Mouse (Mus musculus) testis, adult 2 months (tissue): ENCODE measurements at regions not wholly inside any gene's neighbourhood (a gene's known extent, or its start where the extent isn't known, plus 50 kb on each side); places are given as distances from the start of the nearest gene placed in this dataset.

Experiments used
- H3K27ac ChIP-seq: fragments of 200-500 bp; 2 replicates; pipeline ENCODE4 v1.5.1; 2012; ENCODE audit warnings: low read depth, low read length; ENCODE audit not compliant: control insufficient read depth, insufficient read depth
- H3K27me3 ChIP-seq: fragments of 200-500 bp; 2 replicates; pipeline ENCODE4 v1.6.1; 2012; ENCODE audit warnings: mild to moderate bottlenecking, low read length, moderate library complexity; ENCODE audit not compliant: control insufficient read depth, insufficient read depth
- H3K36me3 ChIP-seq: fragments of 200-500 bp; 2 replicates; pipeline ENCODE4 v1.6.1; 2012; ENCODE audit warnings: mild to moderate bottlenecking, low read length; ENCODE audit not compliant: control insufficient read depth, insufficient read depth
- H3K4me1 ChIP-seq: fragments of 200-500 bp; 2 replicates; pipeline ENCODE4 v1.6.1; 2012; ENCODE audit warnings: low read length; ENCODE audit not compliant: control insufficient read depth, insufficient read depth
- H3K4me3 ChIP-seq: fragments of 200-500 bp; 2 replicates; pipeline ENCODE4 v1.5.1; 2012; ENCODE audit warnings: low read depth, mild to moderate bottlenecking, low read length, moderate library complexity, mixed read lengths; ENCODE audit not compliant: control insufficient read depth
- CTCF ChIP-seq: fragments of 200-500 bp; IDR thresholded peaks from 2 replicates; pipeline ENCODE4 v1.5.1; 2012; ENCODE audit warnings: low read depth, mild to moderate bottlenecking, inconsistent platforms, low read length, moderate library complexity; ENCODE audit not compliant: control insufficient read depth, insufficient read depth, insufficient replicate concordance
- POLR2A ChIP-seq: fragments of 200-500 bp; IDR thresholded peaks from 2 replicates; pipeline ENCODE4 v1.6.1; 2012; ENCODE audit warnings: low read depth, mild to moderate bottlenecking, inconsistent platforms, low read length, moderate library complexity; ENCODE audit not compliant: control insufficient read depth

DNA sequence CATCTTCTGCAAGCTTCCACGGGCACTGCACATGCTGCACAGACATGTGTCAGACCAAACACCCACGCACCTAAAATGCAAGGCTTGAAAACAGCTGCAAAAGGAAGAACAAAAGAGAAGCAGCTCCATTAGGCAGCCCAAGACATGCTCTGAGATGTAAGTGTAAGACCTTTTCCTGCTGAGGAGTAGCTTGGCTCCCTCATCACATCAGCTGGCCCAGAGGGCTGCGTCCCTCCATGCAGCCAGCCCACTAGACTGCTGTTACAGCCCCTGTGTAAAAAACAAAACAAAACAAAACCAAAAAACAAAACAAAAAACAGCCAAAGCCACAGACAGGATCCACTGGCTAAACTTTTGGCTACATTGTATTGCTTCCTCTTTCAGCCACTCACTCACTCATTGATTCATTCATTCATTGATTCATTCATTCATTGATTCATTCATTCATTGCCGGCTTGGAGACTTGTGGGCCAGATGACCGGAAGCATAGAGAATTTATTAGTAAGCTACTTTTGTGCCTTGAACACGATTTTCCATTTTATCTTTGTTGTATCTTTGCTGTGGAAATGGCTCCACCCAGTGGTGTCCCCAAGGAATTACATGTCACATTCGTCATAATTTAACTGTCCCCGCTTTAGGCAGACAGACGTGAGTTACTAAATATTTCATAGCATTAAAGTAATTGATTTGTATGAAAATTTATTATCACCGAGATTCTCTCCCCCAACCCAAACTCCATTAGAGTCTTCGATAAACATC is 133.7 kb upstream of the Dapk1 start:
- Histone ChIP-seq H3K4me3 (no peak overlapping the region), H3K4me1 (no peaks in the 10 kb centered on the region), H3K27me3 (no peaks in the 10 kb centered on the region), H3K36me3 (no peaks in the 10 kb centered on the region), H3K27ac (no peak overlapping the region)
- no peak for TF ChIP-seq CTCF
- TF ChIP-seq POLR2A = no peak

DNA sequence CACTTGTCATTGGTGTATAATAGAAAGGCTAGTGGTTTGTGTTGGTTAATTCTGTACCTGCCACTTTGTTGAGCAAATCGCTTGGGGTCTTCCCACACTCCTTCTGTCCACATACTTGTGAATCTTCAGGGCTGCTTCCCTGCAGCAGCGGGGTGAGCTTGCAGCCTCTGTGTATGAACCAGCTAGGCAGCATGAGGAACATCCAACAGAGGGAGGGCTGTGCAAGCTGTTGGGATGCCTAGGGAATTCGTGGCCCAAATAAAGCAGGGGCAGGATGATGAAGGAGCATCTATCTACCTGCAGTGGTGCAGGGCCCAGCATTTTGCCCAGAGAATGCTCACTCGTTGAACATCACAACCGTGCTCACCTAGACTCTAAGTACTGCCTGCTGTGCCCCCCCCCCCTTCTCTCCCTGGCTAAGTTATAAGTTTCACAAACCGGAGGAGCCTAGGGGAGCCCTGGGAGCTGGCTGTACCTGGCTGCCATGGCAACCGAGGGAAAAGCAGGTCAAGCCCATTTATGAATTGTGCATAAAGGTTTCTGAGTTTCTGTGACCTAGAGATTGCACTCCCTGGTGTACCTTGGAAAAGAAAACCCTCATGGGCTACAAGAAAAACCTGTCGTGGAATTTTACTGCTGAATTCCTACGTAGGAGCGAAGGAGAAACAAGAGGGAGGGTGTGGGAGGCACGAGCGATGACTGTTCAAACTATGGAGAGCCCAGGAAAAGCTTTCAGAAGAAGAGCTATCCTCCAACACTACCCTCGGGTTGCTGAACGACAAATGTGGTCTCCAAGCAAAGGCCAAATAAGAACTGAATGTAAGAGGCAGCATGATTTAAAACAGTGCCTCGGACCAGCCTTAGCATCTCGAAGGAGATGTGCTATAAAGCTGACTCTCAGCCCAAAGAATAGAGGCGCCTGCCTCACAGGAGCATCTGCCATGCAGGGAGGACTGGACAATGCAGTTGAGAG is 131.0 kb upstream of the Dapk1 start:
- Histone ChIP-seq H3K36me3 (no peaks in the 10 kb centered on the region), H3K4me3 (no peak overlapping the region), H3K27ac (no peak overlapping the region), H3K27me3 (no peaks in the 10 kb centered on the region), H3K4me1 (no peaks in the 10 kb centered on the region)
- TF ChIP-seq CTCF (no peak), POLR2A (no peak)

DNA sequence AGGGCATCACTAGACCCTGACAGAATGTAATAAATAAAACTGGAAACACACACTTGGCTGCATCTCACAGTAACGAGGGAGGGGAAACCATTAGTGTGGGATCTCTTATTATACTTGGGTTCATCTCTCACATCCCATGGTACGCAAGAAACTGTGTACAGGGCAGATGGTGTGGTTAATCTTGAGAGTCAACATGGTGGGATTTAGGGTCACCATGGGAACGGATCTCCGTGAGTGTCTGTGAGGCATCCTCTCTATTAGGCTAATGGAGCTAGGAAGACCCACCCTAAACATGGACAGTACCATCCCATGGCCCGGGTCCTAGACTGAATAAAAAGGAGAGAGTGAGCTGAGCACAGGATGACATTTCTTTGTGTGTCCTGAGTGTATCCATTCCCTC is 130.1 kb upstream of the Dapk1 start:
- H3K36me3 ChIP-seq = no peaks in the 10 kb centered on the region
- H3K27me3 ChIP-seq = no peaks in the 10 kb centered on the region
- H3K4me1 ChIP-seq = no peaks in the 10 kb centered on the region
- H3K27ac ChIP-seq = no peak overlapping the region
- TF ChIP-seq POLR2A (no peak), CTCF (no peak)
- H3K4me3 ChIP-seq = no peak overlapping the region

DNA sequence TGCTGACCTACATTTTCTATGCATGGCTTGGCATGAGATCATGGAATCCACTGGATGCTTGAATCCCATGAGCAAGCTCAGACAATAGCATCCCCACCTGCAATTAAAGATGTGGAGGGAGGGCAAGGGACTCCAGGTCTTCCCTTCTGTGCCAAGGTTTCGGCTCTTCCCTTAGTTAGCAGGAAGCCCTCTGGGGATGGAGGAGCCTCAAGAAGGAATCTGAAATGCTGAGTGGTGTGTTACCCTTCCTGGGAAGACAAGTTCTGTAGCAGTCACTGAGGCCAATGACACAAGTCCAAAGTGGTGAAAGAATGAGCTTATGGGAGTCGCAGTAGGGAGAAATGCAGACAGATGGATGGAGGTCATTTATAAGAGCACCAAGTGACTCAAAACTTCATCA is 125.4 kb upstream of the Dapk1 start:
- no peak for TF ChIP-seq POLR2A
- no peak for TF ChIP-seq CTCF
- no peaks in the 10 kb centered on the region for H3K36me3 ChIP-seq
- H3K4me3 ChIP-seq = no peak overlapping the region
- H3K27me3 ChIP-seq = no peaks in the 10 kb centered on the region
- peaks cover 5% of the 10 kb centered on the region for H3K4me1 ChIP-seq
- H3K27ac ChIP-seq = no peak overlapping the region

DNA sequence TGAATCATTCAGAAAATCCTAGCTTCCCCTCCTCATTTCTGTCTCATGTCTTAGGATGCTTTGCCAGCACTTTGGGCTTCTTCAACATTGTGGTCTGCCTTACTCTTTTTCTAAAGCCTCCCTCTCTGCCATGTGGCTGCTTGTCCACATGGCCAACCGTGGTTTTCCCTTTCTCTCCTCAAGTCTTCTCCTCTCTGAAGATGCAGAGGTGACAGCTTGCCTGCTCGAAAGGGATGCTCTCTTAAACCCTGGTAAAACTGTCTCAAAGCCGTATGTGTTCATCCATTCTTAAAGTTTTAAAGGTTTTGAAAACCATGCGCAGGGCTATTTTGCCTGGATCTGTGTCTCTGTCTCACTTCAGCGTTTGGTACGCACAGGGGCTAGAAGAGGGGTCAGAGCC is 123.4 kb upstream of the Dapk1 start:
- Histone ChIP-seq H3K4me3 (no peak overlapping the region), H3K36me3 (no peaks in the 10 kb centered on the region), H3K27me3 (no peaks in the 10 kb centered on the region), H3K4me1 (peaks cover 5% of the 10 kb centered on the region), H3K27ac (no peak overlapping the region)
- no peak for TF ChIP-seq POLR2A
- no peak for TF ChIP-seq CTCF

DNA sequence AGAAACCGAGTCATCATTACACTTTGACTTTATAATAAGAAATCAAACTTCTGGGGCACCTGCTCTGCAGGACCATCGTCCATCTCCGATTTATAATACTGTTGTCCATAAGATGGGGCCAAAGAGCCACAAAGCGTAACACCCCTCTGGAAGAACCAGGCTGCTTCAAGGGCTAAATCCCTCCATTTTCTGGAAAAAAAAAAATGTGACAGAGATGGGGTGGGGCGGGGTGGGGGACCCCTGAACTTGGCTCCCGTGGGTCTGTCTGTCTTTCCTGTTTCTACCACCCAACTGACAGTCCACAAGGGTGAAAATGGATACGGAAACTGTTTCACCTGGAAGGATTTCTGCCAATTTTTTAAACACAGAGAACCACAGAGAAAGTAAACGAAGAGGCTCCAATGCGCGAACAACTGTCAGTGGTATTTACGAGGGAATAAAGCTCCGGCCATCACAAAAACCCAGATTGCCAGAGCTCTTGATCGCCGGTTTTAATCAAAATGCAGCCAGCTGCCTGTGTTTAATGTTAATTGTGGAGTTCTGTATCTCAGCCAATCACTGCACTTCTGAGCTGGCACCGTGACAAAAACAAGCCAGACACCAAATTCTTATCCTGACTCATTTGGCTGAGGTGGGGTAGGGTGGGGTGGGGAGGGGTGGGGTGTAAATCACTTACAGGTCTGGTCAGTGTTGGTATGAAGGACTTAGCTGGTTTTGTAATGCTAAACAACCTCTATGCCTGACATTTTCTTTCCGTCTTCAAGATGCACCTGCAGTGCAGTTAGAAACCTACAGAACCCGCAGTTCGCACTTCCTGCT is 122.5 kb upstream of the Dapk1 start:
- Histone ChIP-seq H3K36me3 (no peaks in the 10 kb centered on the region), H3K27me3 (no peaks in the 10 kb centered on the region), H3K4me1 (peaks cover 5% of the 10 kb centered on the region), H3K4me3 (no peak overlapping the region), H3K27ac (no peak overlapping the region)
- TF ChIP-seq CTCF (no peak; the same call in 1 of the 2 replicates), POLR2A (no peak)
